ENCODE assay signal across 22 mouse cellular contexts in the genomic region with DNA sequence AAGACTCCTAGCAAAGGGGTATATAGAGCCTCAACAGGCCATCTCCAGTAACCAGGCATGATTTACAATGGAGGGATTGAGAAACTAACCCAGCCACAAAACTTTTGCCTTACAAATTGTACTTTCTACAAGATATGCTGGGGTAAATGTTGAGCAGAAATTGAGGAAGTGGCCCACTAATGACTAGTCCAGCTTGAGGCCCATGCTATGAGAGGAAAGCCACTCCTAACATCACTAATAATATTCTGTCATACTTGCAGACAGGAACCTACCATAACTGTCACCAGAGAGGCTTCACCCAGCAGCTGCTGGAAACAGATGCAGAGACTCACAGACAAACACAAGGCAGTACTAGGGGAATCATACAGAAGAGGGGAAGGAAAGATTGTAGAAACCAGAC.
"Had no signal": no experiment of that assay in that cellular context is flagged by ENCODE, and none has a peak within 500 bp of the region (broad histone marks: within the 10 kb centered on the region; RNA-seq: fewer than 3 reads in every experiment).

No protein-coding gene starts in this region.

- H3K27ac ChIP-seq: kidney, embryonic 15.5 days; limb, embryonic 10.5 days; limb, embryonic 13.5 days; liver, embryonic 12.5 days; liver, embryonic 15.5 days; lung, embryonic 15.5 days; midbrain, embryonic 12.5 days; midbrain, embryonic 15.5 days; neural tube, embryonic 13.5 days; stomach, embryonic 15.5 days had no signal

- H3K4me3 ChIP-seq: kidney, embryonic 15.5 days; limb, embryonic 10.5 days; limb, embryonic 13.5 days; liver, embryonic 12.5 days; liver, embryonic 15.5 days; lung, embryonic 15.5 days; midbrain, embryonic 12.5 days; midbrain, embryonic 15.5 days; myocyte; neural tube, embryonic 13.5 days; stomach, embryonic 15.5 days had no signal

- H3K4me2 ChIP-seq: kidney, embryonic 15.5 days; limb, embryonic 13.5 days; liver, embryonic 12.5 days; liver, embryonic 15.5 days; lung, embryonic 15.5 days; midbrain, embryonic 12.5 days; midbrain, embryonic 15.5 days; neural tube, embryonic 13.5 days; stomach, embryonic 15.5 days had no signal

- H3K9ac ChIP-seq: kidney, embryonic 15.5 days; limb, embryonic 13.5 days; liver, embryonic 12.5 days; liver, embryonic 15.5 days; lung, embryonic 15.5 days; midbrain, embryonic 12.5 days; midbrain, embryonic 15.5 days; neural tube, embryonic 13.5 days; stomach, embryonic 15.5 days had no signal

- H3K27me3 ChIP-seq: kidney, embryonic 15.5 days; limb, embryonic 13.5 days; liver, embryonic 12.5 days; liver, embryonic 15.5 days; lung, embryonic 15.5 days; midbrain, embryonic 12.5 days; midbrain, embryonic 15.5 days; neural tube, embryonic 13.5 days; stomach, embryonic 15.5 days had no signal

- H3K9me3 ChIP-seq: kidney, embryonic 15.5 days; limb, embryonic 10.5 days; limb, embryonic 13.5 days; liver, embryonic 12.5 days; liver, embryonic 15.5 days; lung, embryonic 15.5 days; midbrain, embryonic 12.5 days; midbrain, embryonic 15.5 days; neural tube, embryonic 13.5 days; stomach, embryonic 15.5 days had no signal

- H3K36me3 ChIP-seq: kidney, embryonic 15.5 days; limb, embryonic 10.5 days; limb, embryonic 13.5 days; liver, embryonic 12.5 days; liver, embryonic 15.5 days; lung, embryonic 15.5 days; midbrain, embryonic 12.5 days; midbrain, embryonic 15.5 days; neural tube, embryonic 13.5 days; stomach, embryonic 15.5 days had no signal

- DNase-seq: kidney, adult 8-10 months; kidney, postnatal 10 days; kidney, postnatal 36 days; liver; lung, adult 18-20 months; lung, postnatal 10 days; lung, postnatal 36 days; retina, postnatal 1 day; right cerebral cortex, postnatal 25 days; spleen, adult 18-20 months; thymus, postnatal 36 days had no signal

- H3K4me1 ChIP-seq: kidney, embryonic 15.5 days; limb, embryonic 10.5 days; limb, embryonic 13.5 days; liver, embryonic 12.5 days; liver, embryonic 15.5 days; lung, embryonic 15.5 days; midbrain, embryonic 12.5 days; midbrain, embryonic 15.5 days; neural tube, embryonic 13.5 days; stomach, embryonic 15.5 days had no signal

- ATAC-seq: liver, embryonic 12.5 days; midbrain, embryonic 15.5 days had no signal
